Comparison of ENCODE assay signal across 27 mouse cellular contexts in genomic region chr6:85249821-85250220, GRCm38 (mm10).
DNase-seq lines count a peak whose midpoint lies in the region; TF ChIP-seq lines count a peak whose summit lies in the region.
"Had no signal": no experiment of that assay in that cellular context is flagged by ENCODE, and none has a peak within 500 bp of the region (broad histone marks: within the 10 kb centered on the region; RNA-seq: fewer than 3 reads in every experiment).

No protein-coding gene starts in this region.

- H3K36me3 ChIP-seq in kidney, adult 2 months (ENCODE audit: control insufficient read depth, insufficient read depth, low read length): no peaks in the 10 kb centered on the region
- H3K36me3 ChIP-seq: embryonic facial prominence, embryonic 13.5 days; embryonic facial prominence, embryonic 15.5 days; G1E had no signal

- no peak for TF ChIP-seq POLR2A in kidney, adult 2 months (IDR thresholded peaks at IDR 0.05; ENCODE audit: low read depth, low read length)

- 54% methylated on average over 9 of the region's 9 CpGs for WGBS in kidney, adult 2 months

- intact Hi-C loops in gastrocnemius, adult 2 months (cut with DNase I): no loop called here

- peaks cover 48% of the 10 kb centered on the region for H3K4me1 ChIP-seq in kidney, adult 2 months (ENCODE audit: control insufficient read depth, insufficient read depth, low read length)
- H3K4me1 ChIP-seq: embryonic facial prominence, embryonic 15.5 days had no signal

- H3K4me3 ChIP-seq in gastrocnemius, adult 2 months: no peak overlapping the region
- no peak overlapping the region for H3K4me3 ChIP-seq in kidney, adult 2 months (ENCODE audit: insufficient read depth, low read depth, low read length)
- no peak overlapping the region for H3K4me3 ChIP-seq in layer of hippocampus, adult 2 months
- H3K4me3 ChIP-seq: embryonic facial prominence, embryonic 13.5 days; embryonic facial prominence, embryonic 15.5 days; erythroblast, embryonic 14.5 days; forebrain, embryonic 10.5 days; forebrain, embryonic 12.5 days had no signal

- no peak for DNase-seq in gastrocnemius, adult 2 months
- DNase-seq in gastrocnemius, adult 8-10 months (ENCODE audit: low spot score in 2 of 2): no peak
- peak; percentile 77 for DNase-seq in kidney, adult 2 months
- DNase-seq in kidney, postnatal 4 days: no peak
- DNase-seq in kidney, adult 9 months: peak; percentile 64
- no peak for DNase-seq in kidney, adult 11 months
- no peak for DNase-seq in layer of hippocampus, adult 2 months (ENCODE audit: low spot score in 2 of 2)
- no peak for DNase-seq in layer of hippocampus, adult 18-20 months (ENCODE audit: low spot score in 2 of 2)
- DNase-seq: adrenal gland, adult 8-10 months; adrenal gland, postnatal 14 days; adrenal gland, postnatal 36 days; B cell, adult 2 months; cerebellum, adult 11 months; cerebellum, adult 18-20 months; cerebellum, adult 8-10 months; cerebellum, adult 9-11 months; cerebellum, postnatal 14 days; cerebellum, postnatal 36 days; embryo, embryonic 11 days had no signal

- H3K27me3 ChIP-seq in kidney, adult 2 months (replicated peaks; ENCODE audit: control insufficient read depth, insufficient read depth, low read length): no peaks in the 10 kb centered on the region
- H3K27me3 ChIP-seq: CH12.LX; embryonic facial prominence, embryonic 13.5 days; embryonic facial prominence, embryonic 15.5 days; Patski had no signal

- H3K27ac ChIP-seq in gastrocnemius, adult 2 months: peak overlapping the region; percentile 91
- H3K27ac ChIP-seq in kidney, adult 2 months (ENCODE audit: insufficient read depth, low read depth, low read length): peak overlapping the region; percentile 76; the same call in 1 of the 2 replicates
- peak overlapping the region; percentile 69 for H3K27ac ChIP-seq in layer of hippocampus, adult 2 months
- H3K27ac ChIP-seq: embryonic facial prominence, embryonic 13.5 days; embryonic facial prominence, embryonic 15.5 days; forebrain, embryonic 10.5 days; forebrain, embryonic 12.5 days had no signal

- TF ChIP-seq CTCF in gastrocnemius, adult 2 months (IDR thresholded peaks at IDR 0.05): no peak
- TF ChIP-seq CTCF in kidney, adult 2 months (conservative IDR thresholded peaks at IDR 0.05; ENCODE audit: insufficient read depth, insufficient read length, low read depth, low read length): no peak
- no peak for TF ChIP-seq CTCF in layer of hippocampus, adult 2 months (conservative IDR thresholded peaks at IDR 0.05)

Comparison
In these comparisons a context has a peak if more than half of its experiments do, and no peak if none do; other contexts are left out.
1. DNase-seq: peak in kidney, adult 2 months (single experiment) and kidney, adult 9 months (single experiment); none in gastrocnemius, adult 2 months (single experiment), gastrocnemius, adult 8-10 months (0 of 2), kidney, postnatal 4 days (0 of 2), kidney, adult 11 months (single experiment), layer of hippocampus, adult 2 months (0 of 2) and layer of hippocampus, adult 18-20 months (0 of 2).
2. Peak in every context shown above with its lines, with median percentiles within 50 percentile points of each other: H3K27ac ChIP-seq.